Mouse (Mus musculus): ENCODE data around the gene Ppm1l.

GRCm38 (mm10) chr3:69290294-69290693, 26.4 kb upstream of the Ppm1l start:
- TF ChIP-seq GATA1 (IDR thresholded peaks at IDR 0.05; ENCODE audit: borderline replicate concordance, low read length) (no peak), FLI1 (IDR thresholded peaks at IDR 0.05; ENCODE audit: low read length) (no peak)

All from megakaryocyte, embryonic 14.5 days (primary cell).